Mouse (Mus musculus): ENCODE results near the gene Mrap. TPM values are rescaled to one million over a fixed set of nuclear protein-coding genes. Genes with fewer than 3 reads are reported as not detected.

Gene Mrap
- polyA plus RNA-seq, 1 experiment from 2014 or later: 0.40 TPM

GRCm38 (mm10) chr16:90765195-90765877, 27.3 kb downstream of the Mrap start:
- no peaks in the 10 kb centered on the region for H3K27me3 ChIP-seq (replicated peaks)
- no peak overlapping the region for H3K9ac ChIP-seq
- no peak overlapping the region for H3K4me2 ChIP-seq (replicated peaks)
- no peaks in the 10 kb centered on the region for H3K9me3 ChIP-seq
- no peak overlapping the region for H3K4me3 ChIP-seq (replicated peaks)
- 83% methylated on average over 9 of the region's 9 CpGs for WGBS
- no peaks in the 10 kb centered on the region for H3K4me1 ChIP-seq (replicated peaks)
- H3K36me3 ChIP-seq: peaks cover 37% of the 10 kb centered on the region
- H3K27ac ChIP-seq: no peak overlapping the region
- ATAC-seq: no peak

DNA sequence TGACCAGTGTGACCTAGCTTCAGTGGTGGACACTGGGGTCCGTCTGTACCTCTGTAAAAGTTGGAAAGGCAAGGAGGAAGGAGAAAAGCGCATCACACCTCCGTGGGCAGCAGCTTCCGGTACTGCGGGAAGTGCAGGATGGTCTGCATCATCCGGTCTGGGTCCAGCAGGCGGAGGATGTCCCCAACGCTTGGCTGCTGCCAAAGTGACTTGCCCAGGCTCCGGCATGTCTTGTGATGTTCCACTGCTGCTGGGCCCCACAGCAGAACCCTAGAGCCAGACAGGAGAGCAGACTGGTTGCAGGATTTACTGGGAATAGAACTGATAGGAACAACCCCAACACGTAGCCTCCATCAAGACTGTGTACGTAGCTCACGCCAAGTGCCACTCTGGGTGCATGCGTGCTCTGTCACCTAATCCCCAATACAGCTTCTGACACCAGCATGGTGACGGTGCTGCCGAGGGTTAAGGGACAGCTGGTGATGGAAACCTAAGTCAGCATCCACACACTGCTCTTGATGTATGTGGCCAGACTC, 29.0 kb downstream of the Mrap start:
- no peak for ATAC-seq

GRCm38 (mm10) chr16:90774216-90774615, 36.2 kb downstream of the Mrap start:
- Histone ChIP-seq H3K4me2 (replicated peaks) (no peak overlapping the region), H3K27me3 (replicated peaks) (no peaks in the 10 kb centered on the region), H3K9ac (no peak overlapping the region), H3K9me3 (no peaks in the 10 kb centered on the region), H3K36me3 (peaks cover 38% of the 10 kb centered on the region), H3K27ac (no peak overlapping the region), H3K4me3 (replicated peaks) (no peak overlapping the region), H3K4me1 (replicated peaks) (no peaks in the 10 kb centered on the region; the same call in 1 of the 2 replicates)
- ATAC-seq: no peak
- WGBS: 87% methylated on average over 12 of the region's 12 CpGs

More for the DNA sequence above, 29.0 kb downstream of the Mrap start:
- H3K27ac ChIP-seq: no peak overlapping the region
- no peaks in the 10 kb centered on the region for H3K9me3 ChIP-seq
- H3K4me1 ChIP-seq (replicated peaks): no peaks in the 10 kb centered on the region
- peaks cover 29% of the 10 kb centered on the region for H3K36me3 ChIP-seq
- no peak overlapping the region for H3K4me2 ChIP-seq (replicated peaks)
- no peaks in the 10 kb centered on the region for H3K27me3 ChIP-seq (replicated peaks)
- H3K9ac ChIP-seq: no peak overlapping the region
- 94% methylated on average over 15 of the region's 15 CpGs for WGBS
- H3K4me3 ChIP-seq (replicated peaks): no peak overlapping the region

- peaks cover 3% of the 10 kb centered on the region; the same call in 1 of the 2 replicates for H3K4me1 ChIP-seq (replicated peaks)
- H3K9me3 ChIP-seq: no peaks in the 10 kb centered on the region
- no peak for ATAC-seq
- H3K27me3 ChIP-seq (replicated peaks): no peaks in the 10 kb centered on the region
- H3K4me2 ChIP-seq (replicated peaks): no peak overlapping the region
- 87% methylated on average over 6 of the region's 6 CpGs for WGBS
- no peak overlapping the region for H3K27ac ChIP-seq
- H3K4me3 ChIP-seq (replicated peaks): no peak overlapping the region
- H3K36me3 ChIP-seq: peaks cover 34% of the 10 kb centered on the region
- no peak overlapping the region for H3K9ac ChIP-seq
These were observed 36.6 kb downstream of the Mrap start for GRCm38 (mm10) chr16:90774646-90775045.

DNA sequence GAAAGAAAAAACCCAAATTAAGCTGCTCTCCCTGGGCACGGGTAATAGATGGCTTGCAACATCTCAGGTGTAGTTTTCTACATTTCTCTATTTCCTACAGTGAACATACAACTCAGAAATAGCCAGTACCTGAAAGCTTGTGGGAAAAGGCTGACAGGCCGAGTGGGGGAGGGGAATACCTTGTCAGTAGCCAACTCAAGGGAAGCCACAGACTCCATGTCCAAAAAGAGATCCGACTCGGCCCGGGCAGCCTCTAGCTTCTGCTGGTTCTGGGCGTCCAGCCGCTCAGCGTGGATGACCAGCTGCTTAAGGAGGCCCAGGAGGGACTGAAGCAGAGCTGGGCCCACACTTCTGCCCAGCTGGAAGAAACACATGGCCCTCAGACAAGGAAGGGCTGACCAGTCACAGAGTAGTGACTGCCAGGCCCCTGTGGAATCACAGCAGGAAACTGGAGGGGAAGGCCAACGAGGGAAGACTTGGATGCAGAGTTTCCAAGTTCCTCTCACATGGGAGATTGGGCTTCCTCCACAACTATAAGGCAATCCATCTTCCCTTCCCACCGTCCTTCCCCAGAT, 38.0 kb downstream of the Mrap start:
- no peak overlapping the region for H3K4me3 ChIP-seq (replicated peaks)
- WGBS: 82% methylated on average over 10 of the region's 10 CpGs
- H3K27me3 ChIP-seq (replicated peaks): no peaks in the 10 kb centered on the region
- H3K36me3 ChIP-seq: peaks cover 34% of the 10 kb centered on the region
- H3K9me3 ChIP-seq: no peaks in the 10 kb centered on the region
- H3K4me2 ChIP-seq (replicated peaks): no peak overlapping the region
- H3K4me1 ChIP-seq (replicated peaks): peaks cover 9% of the 10 kb centered on the region
- no peak overlapping the region for H3K9ac ChIP-seq
- H3K27ac ChIP-seq: no peak overlapping the region
- no peak for ATAC-seq

GRCm38 (mm10) chr16:90779783-90780182, 41.8 kb downstream of the Mrap start:
- no peak overlapping the region for H3K9ac ChIP-seq
- peaks cover 9% of the 10 kb centered on the region for H3K4me1 ChIP-seq (replicated peaks)
- H3K36me3 ChIP-seq: peaks cover 24% of the 10 kb centered on the region
- WGBS: 20% methylated on average over 11 of the region's 11 CpGs
- H3K27me3 ChIP-seq (replicated peaks): no peaks in the 10 kb centered on the region
- H3K4me3 ChIP-seq (replicated peaks): no peak overlapping the region
- no peaks in the 10 kb centered on the region for H3K9me3 ChIP-seq
- peak; percentile 97 for ATAC-seq
- H3K4me2 ChIP-seq (replicated peaks): 0 out of 2 replicates have a peak overlapping the region, but pooled peaks have one; percentile 11
- H3K27ac ChIP-seq: peak overlapping the region; percentile 40; the same call in 1 of the 2 replicates

- Histone ChIP-seq H3K9ac (no peak overlapping the region), H3K27me3 (replicated peaks) (no peaks in the 10 kb centered on the region), H3K4me1 (replicated peaks) (peaks cover 9% of the 10 kb centered on the region), H3K4me3 (replicated peaks) (no peak overlapping the region), H3K9me3 (no peaks in the 10 kb centered on the region), H3K4me2 (replicated peaks) (no peak overlapping the region), H3K36me3 (peaks cover 13% of the 10 kb centered on the region), H3K27ac (no peak overlapping the region)
- WGBS: 86% methylated on average over 11 of the region's 11 CpGs
- ATAC-seq: no peak
These were observed 45.3 kb downstream of the Mrap start for GRCm38 (mm10) chr16:90783302-90783701.

DNA sequence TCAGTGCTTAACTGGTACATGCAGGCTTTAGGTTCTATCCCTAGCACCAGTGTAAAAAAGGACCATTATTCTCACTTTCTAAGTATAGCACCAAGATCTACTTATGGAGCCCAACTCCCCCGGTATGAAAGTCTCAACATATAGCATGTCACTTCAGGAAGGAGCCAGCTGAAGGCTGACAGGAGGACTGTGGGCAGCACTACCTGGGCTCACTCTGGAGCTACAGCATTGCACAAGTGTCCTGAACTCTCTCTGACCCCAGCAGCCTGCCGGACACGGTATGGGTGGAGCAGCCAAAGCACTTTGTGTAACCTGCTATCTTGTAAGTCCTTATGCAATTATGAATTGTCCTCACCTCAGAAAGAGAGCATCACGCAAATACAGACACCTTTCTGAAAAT, 47.2 kb downstream of the Mrap start:
- Histone ChIP-seq H3K4me2 (replicated peaks) (no peak overlapping the region), H3K9me3 (no peaks in the 10 kb centered on the region), H3K4me3 (replicated peaks) (no peak overlapping the region), H3K27ac (no peak overlapping the region), H3K27me3 (replicated peaks) (no peaks in the 10 kb centered on the region), H3K4me1 (replicated peaks) (no peaks in the 10 kb centered on the region), H3K36me3 (peaks cover 11% of the 10 kb centered on the region), H3K9ac (no peak overlapping the region)
- WGBS: 63% methylated on average over 4 of the region's 4 CpGs
- no peak for ATAC-seq

DNA sequence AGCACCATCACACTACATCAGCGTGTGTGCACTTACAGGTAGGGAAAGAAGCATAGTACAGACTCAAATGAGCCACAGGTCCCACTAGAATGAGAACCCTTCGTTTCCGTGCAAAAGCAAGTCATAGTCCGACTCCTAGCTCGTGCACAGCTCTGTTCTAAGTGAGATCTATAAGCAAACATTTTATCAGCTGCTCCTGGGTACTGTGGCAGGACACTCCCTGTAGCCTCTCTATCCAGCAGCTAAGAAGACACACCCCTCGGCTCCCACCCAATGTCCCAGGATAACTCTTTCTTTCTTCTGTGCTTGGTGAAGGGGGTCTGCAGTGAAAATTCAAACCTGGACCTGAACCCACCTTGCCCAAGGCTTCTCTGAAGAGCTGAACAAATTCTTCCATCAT, 50.6 kb downstream of the Mrap start:
- peaks cover 17% of the 10 kb centered on the region for H3K36me3 ChIP-seq
- no peak for ATAC-seq
- H3K27ac ChIP-seq: no peak overlapping the region
- H3K9ac ChIP-seq: no peak overlapping the region
- H3K4me1 ChIP-seq (replicated peaks): no peaks in the 10 kb centered on the region
- H3K9me3 ChIP-seq: no peaks in the 10 kb centered on the region
- no peak overlapping the region for H3K4me2 ChIP-seq (replicated peaks)
- WGBS: 88% methylated on average over 6 of the region's 6 CpGs
- H3K27me3 ChIP-seq (replicated peaks): no peaks in the 10 kb centered on the region
- no peak overlapping the region for H3K4me3 ChIP-seq (replicated peaks)

DNA sequence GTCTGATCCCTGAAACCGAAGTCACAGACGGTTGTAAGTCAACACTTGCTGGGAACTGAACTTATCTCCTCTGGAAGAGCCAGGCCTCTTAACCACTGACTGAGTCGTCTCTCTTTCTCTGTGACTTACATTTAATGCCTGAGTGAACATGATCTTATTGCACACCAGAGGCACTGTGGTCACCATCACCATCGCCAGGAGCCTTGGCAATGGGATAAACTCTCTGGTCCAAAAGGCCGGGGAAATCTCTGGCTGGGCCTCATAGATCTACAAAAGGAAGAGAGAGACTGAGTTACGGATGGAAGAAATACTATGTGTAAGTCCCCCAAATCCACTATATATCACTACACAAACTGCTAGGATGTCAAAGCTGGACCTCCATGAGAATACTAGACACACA, 52.9 kb downstream of the Mrap start:
- no peak overlapping the region for H3K9ac ChIP-seq
- H3K4me2 ChIP-seq (replicated peaks): no peak overlapping the region
- H3K36me3 ChIP-seq: peaks cover 25% of the 10 kb centered on the region
- no peak overlapping the region for H3K27ac ChIP-seq
- H3K27me3 ChIP-seq (replicated peaks): no peaks in the 10 kb centered on the region
- no peak for ATAC-seq
- no peaks in the 10 kb centered on the region for H3K4me1 ChIP-seq (replicated peaks)
- H3K9me3 ChIP-seq: no peaks in the 10 kb centered on the region
- no peak overlapping the region for H3K4me3 ChIP-seq (replicated peaks)
- 93% methylated on average over 6 of the region's 6 CpGs for WGBS

- no peak overlapping the region for H3K9ac ChIP-seq
- H3K9me3 ChIP-seq: no peaks in the 10 kb centered on the region
- H3K4me2 ChIP-seq (replicated peaks): no peak overlapping the region
- 92% methylated on average over 5 of the region's 5 CpGs for WGBS
- ATAC-seq: no peak
- H3K27ac ChIP-seq: no peak overlapping the region
- H3K4me3 ChIP-seq (replicated peaks): no peak overlapping the region
- peaks cover 26% of the 10 kb centered on the region for H3K36me3 ChIP-seq
- H3K4me1 ChIP-seq (replicated peaks): no peaks in the 10 kb centered on the region
- H3K27me3 ChIP-seq (replicated peaks): no peaks in the 10 kb centered on the region
These were observed 54.1 kb downstream of the Mrap start for GRCm38 (mm10) chr16:90792066-90792465.

DNA sequence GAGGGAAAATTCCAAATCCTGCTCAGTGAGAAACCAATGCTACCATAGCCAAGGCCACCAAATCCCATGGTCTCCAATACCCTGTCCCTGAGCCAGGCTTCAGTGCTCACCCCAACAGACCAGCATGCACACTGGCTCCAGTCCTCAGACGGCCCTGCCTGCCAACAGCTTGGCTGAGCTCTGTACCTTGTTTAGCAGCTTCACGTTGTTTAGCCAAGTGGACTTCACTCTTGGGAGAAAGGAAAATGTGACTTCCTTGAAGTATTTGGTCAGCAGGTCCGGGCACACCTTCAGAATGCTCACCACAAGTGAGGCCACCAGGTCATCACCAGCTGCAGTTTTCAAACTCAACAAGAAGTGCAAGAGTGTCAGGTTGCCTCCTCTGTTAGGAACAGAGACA, 54.5 kb downstream of the Mrap start:
- Histone ChIP-seq H3K4me1 (replicated peaks) (no peaks in the 10 kb centered on the region), H3K9me3 (no peaks in the 10 kb centered on the region), H3K9ac (no peak overlapping the region), H3K27me3 (replicated peaks) (no peaks in the 10 kb centered on the region), H3K4me2 (replicated peaks) (no peak overlapping the region), H3K27ac (no peak overlapping the region), H3K4me3 (replicated peaks) (no peak overlapping the region), H3K36me3 (peaks cover 26% of the 10 kb centered on the region)
- 79% methylated on average over 3 of the region's 3 CpGs for WGBS
- ATAC-seq: no peak

DNA sequence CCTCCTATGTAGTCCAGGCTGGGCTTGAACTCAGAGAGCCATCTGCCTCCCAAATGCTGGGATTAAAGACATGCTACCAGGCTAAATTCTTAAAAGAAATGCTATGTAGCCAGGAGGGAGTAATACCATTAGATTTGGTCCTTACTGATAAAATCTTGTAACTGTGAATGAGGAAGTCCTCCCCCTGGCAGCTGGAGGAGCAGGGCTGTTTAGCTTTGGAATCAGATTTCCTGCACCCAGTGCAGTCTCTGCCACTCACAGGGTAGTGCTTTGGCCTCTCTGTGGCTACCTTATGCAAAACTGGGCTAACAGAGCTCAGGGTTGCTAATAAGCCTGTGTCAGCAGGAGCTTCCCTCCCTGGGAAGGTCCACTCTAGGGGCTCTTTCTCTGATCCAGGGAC, 56.7 kb downstream of the Mrap start:
- Histone ChIP-seq H3K27ac (no peak overlapping the region), H3K4me3 (replicated peaks) (no peak overlapping the region), H3K4me2 (replicated peaks) (no peak overlapping the region), H3K9me3 (no peaks in the 10 kb centered on the region), H3K36me3 (peaks cover 28% of the 10 kb centered on the region), H3K9ac (no peak overlapping the region), H3K27me3 (replicated peaks) (no peaks in the 10 kb centered on the region), H3K4me1 (replicated peaks) (no peaks in the 10 kb centered on the region)
- ATAC-seq: no peak

All from intestine, embryonic 15.5 days (tissue).